Mouse (Mus musculus) intestine, embryonic 15.5 days (tissue): ENCODE measurements at regions not wholly inside any gene's neighbourhood (a gene's known extent, or its start where the extent isn't known, plus 50 kb on each side); places are given as distances from the start of the nearest gene placed in this dataset.

Experiments
- ATAC-seq: fragments of 200-750 bp; cut with Nextera tagmentation; 2 replicates; pipeline ENCODE4 v1.8.0; 2017; ENCODE audit warnings: moderate TSS enrichment, moderate library complexity
- H3K27ac ChIP-seq: fragments of 300-500 bp; sonication (generic); 2 replicates; pipeline ENCODE4 v1.5.1; 2015; ENCODE audit warnings: mild to moderate bottlenecking, inconsistent platforms
- H3K27me3 ChIP-seq: fragments of 300-500 bp; sonication (generic); replicated peaks from 2 replicates; pipeline ENCODE4 v1.6.1; 2015; ENCODE audit warnings: inconsistent platforms
- H3K36me3 ChIP-seq: fragments of 300-500 bp; sonication (generic); 2 replicates; pipeline ENCODE4 v1.6.1; 2015; ENCODE audit warnings: inconsistent platforms
- H3K4me1 ChIP-seq: fragments of 300-500 bp; sonication (generic); replicated peaks from 2 replicates; pipeline ENCODE4 v1.6.1; 2015; ENCODE audit warnings: inconsistent platforms
- H3K4me2 ChIP-seq: fragments of 300-500 bp; sonication (generic); replicated peaks from 2 replicates; pipeline ENCODE4 v1.6.1; 2015; ENCODE audit warnings: mild to moderate bottlenecking, inconsistent platforms
- H3K4me3 ChIP-seq: fragments of 300-500 bp; sonication (generic); replicated peaks from 2 replicates; pipeline ENCODE4 v1.5.1; 2015; ENCODE audit warnings: inconsistent platforms
- H3K9ac ChIP-seq: fragments of 300-500 bp; sonication (generic); 2 replicates; pipeline ENCODE4 v1.6.1; 2015; ENCODE audit warnings: inconsistent platforms
- H3K9me3 ChIP-seq: fragments of 300-500 bp; sonication (generic); 2 replicates; pipeline ENCODE4 v1.6.1; 2016; ENCODE audit warnings: inconsistent platforms
- WGBS: fragments of 180-500 bp; shearing (Covaris S2); methylation state at CpG from one replicate; pipeline ENCODE4 v1.1.7; 2015; 5-methylcytosine and 5-hydroxymethylcytosine counted together

DNA sequence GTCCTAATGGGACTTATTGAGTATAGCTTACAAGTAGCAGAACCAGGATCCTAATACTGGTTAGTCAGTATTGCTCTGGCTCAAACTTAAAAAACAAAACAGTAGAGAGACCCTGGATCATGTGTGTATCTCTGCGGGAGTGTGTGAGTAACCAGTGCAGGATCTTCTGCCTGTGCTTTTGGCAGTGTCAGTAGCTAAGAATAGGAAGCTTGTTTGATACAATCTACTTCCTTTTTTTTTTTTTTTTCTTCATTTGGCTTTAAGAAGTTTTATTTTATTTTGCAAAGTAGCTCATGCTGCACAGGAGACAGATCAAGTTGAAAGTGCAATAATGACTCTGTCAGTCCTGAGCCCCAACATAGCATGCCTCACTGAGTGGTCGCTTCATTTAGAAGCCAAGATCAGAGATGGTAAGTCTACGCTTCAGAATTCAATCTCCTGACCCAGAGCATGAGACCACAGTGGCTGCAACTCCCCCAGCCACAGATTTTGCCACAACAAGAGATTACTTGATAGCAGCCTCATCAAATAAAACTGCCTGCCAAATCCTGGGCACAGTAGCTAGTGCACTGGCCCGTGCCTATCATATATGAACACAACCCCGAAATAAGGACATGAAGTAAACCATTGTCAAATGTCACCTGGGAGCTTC is 306.4 kb upstream of the Pitrm1 start:
- H3K4me1 ChIP-seq: no peaks in the 10 kb centered on the region
- no peak overlapping the region for H3K4me3 ChIP-seq
- no peak overlapping the region for H3K27ac ChIP-seq
- H3K27me3 ChIP-seq: no peaks in the 10 kb centered on the region
- H3K9ac ChIP-seq: no peak overlapping the region
- ATAC-seq: no peak
- no peak overlapping the region for H3K4me2 ChIP-seq
- H3K9me3 ChIP-seq: no peaks in the 10 kb centered on the region
- no peaks in the 10 kb centered on the region for H3K36me3 ChIP-seq
- WGBS: 85% methylated on average over 5 of the region's 5 CpGs

DNA sequence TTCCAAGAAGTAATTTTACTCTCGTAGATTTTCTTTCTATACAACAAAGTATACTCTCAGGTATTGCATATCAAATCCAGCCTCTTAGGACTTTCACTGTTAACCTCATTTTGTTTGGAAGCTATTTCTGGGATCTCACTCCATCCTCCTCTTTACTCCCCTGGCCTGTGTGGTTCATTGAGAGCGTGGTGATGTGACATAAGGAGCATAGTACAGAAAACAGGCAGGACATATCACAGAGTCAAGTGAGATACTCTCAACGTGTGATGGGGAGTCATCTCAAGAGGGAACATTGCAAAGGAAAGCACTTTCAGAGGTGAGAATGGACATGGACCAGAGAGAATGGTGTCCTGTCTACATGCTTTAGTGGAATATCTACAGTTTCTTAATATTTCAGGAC is 297.8 kb upstream of the Pitrm1 start:
- Histone ChIP-seq H3K9me3 (no peaks in the 10 kb centered on the region), H3K27me3 (no peaks in the 10 kb centered on the region), H3K4me1 (no peaks in the 10 kb centered on the region), H3K36me3 (no peaks in the 10 kb centered on the region), H3K9ac (no peak overlapping the region), H3K4me2 (no peak overlapping the region), H3K4me3 (no peak overlapping the region), H3K27ac (no peak overlapping the region)
- ATAC-seq: no peak
- WGBS: 85% methylated on average over 3 of the region's 3 CpGs

DNA sequence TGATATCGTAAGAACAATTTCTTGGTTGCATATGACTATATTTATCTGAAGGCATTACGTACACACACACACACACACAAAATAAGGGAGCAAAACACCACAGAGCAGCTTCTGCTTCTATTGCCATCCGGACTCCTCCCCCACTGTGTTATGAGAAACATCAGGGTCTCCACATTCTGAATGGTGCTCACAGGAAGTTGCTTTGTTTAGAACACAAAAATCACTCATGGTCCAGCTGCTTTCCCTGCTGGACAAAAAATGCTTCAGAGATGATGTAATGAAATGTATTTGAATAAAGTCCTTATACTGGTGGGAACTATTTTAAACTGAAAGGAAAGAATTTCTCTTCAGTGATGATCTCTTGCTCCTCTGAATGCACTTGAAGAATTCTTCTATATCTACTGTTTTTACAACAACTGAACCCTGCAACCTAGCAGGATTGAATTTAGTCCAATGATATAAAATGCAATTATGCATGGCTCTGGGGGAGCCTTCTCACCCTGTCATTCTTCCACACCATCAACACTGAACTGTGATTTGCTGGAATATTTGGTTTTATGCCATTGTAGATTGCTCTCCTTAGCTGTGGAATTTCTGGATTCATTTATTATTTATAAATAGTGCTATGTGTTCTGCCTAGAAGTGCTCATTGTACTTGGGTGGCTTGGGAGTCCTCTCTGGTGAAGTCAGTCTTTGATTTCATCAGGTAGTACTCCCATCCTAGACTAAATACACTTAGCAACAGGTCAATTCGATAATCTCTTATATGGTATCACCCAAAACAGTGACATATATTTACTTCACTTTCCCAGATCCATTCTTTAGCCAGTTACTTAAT is 296.7 kb upstream of the Pitrm1 start:
- Histone ChIP-seq H3K4me1 (no peaks in the 10 kb centered on the region), H3K27ac (no peak overlapping the region; the same call in 1 of the 2 replicates), H3K27me3 (no peaks in the 10 kb centered on the region), H3K9me3 (no peaks in the 10 kb centered on the region), H3K4me2 (no peak overlapping the region), H3K4me3 (no peak overlapping the region), H3K9ac (no peak overlapping the region), H3K36me3 (no peaks in the 10 kb centered on the region)
- ATAC-seq: peak; percentile 87
- 57% methylated on average over 4 of the region's 4 CpGs for WGBS

DNA sequence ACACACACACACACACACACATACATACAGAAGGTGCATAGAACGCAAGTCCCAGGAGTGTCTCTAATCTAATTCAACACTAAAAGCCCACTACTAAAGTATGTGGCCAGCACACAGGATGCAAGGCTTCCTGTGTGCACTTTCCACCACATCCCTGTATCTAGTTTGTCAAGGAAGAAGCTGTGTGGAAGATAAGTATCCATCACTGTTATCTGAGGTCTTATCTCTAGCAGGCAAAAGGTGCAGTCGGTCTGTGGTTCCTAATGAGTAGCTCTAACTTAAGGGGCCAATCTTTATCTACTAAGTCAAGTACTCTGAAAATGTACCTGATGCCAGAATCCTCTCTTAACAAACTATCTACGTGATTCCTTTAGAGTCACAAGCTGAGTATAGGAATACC is 295.8 kb upstream of the Pitrm1 start:
- no peak for ATAC-seq
- no peak overlapping the region for H3K4me3 ChIP-seq
- H3K9me3 ChIP-seq: no peaks in the 10 kb centered on the region
- H3K27ac ChIP-seq: no peak overlapping the region
- H3K36me3 ChIP-seq: no peaks in the 10 kb centered on the region
- no peaks in the 10 kb centered on the region for H3K27me3 ChIP-seq
- no peak overlapping the region for H3K9ac ChIP-seq
- no peaks in the 10 kb centered on the region for H3K4me1 ChIP-seq
- H3K4me2 ChIP-seq: no peak overlapping the region
- WGBS: 62% methylated on average over 3 of the region's 3 CpGs

DNA sequence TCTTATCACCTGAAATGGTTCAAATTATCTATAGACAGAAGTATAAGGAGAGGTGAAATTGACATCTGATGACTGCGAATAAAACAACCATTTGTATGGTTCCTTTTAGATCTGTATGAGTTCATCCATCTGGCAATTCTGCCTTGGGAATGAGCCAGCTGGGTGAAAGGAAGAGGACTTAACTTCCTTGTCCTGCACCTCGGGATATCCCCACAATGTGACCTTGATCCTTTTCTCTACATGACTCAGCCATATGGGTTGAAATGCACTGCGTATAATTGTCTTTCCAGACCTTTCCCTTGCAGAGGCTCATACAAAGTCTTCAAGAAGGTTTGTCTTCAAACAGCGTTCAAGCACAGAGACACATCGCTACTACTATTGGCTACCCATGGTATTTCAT is 292.6 kb upstream of the Pitrm1 start:
- no peak for ATAC-seq
- H3K27me3 ChIP-seq: no peaks in the 10 kb centered on the region

DNA sequence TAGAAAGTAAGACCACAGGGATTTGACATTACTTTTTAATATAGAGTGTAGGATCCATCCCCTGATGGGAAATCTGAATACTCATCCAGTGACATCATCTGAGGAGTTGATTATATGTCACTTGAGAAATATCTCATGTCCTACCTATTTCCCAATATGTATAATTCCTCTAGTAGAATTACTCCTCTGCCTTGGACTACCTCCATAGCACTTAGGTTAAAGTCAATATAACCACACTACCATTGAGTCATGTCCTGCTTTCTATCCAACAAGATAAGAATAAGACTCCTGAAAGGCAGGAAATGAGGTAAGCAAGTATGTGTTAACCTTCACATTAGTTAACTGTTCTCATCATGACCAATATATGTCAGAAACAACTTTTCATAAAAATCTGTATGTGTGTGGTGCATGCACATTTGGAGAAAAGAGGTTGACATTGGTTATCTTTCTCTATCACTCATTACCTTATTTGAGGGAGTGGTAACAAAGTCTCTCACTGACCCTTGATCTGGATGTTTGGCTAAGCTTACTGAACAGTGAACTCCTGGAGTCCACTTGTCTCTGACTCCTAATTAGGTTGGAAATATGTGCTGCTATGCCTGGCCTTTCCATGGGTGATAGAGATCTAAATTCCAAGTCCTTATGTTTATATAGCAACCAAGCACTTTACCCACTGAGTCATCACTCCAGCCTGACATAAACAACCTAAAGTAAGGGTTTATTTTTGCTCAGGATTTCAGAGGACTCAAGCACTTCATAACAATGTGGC is 292.0 kb upstream of the Pitrm1 start:
- H3K9ac ChIP-seq: no peak overlapping the region
- no peaks in the 10 kb centered on the region for H3K27me3 ChIP-seq
- H3K4me3 ChIP-seq: no peak overlapping the region
- peak; percentile 63; the same call in 1 of the 2 replicates for ATAC-seq
- no peak overlapping the region for H3K27ac ChIP-seq
- H3K9me3 ChIP-seq: no peaks in the 10 kb centered on the region
- no peaks in the 10 kb centered on the region for H3K36me3 ChIP-seq
- no peak overlapping the region for H3K4me2 ChIP-seq
- H3K4me1 ChIP-seq: no peaks in the 10 kb centered on the region

More for the DNA sequence above, 292.6 kb upstream of the Pitrm1 start:
- no peak overlapping the region for H3K9ac ChIP-seq
- WGBS: 85% methylated on average over 5 of the region's 5 CpGs
- H3K27ac ChIP-seq: no peak overlapping the region
- no peak overlapping the region for H3K4me2 ChIP-seq
- H3K4me1 ChIP-seq: no peaks in the 10 kb centered on the region
- no peaks in the 10 kb centered on the region for H3K36me3 ChIP-seq
- no peaks in the 10 kb centered on the region for H3K9me3 ChIP-seq
- no peak overlapping the region for H3K4me3 ChIP-seq

DNA sequence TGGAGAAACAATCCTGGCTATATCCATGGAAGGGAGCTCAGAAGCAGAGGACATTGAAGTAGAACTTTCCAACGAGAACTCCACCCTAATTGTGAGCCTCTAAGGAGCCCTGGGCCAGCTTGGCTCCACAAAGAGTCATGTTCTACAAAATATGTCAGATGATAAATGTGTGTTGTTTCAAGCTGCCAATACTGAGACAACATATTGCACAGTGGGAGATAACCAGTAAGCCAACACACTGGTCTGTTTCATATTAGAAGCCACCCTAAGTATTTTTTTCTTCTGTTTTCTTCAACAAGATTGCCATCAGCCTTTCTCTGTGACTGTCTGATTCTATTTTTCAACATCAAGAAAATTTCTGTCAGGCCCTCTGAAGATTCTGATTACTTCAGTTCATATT is 289.5 kb upstream of the Pitrm1 start:
- Histone ChIP-seq H3K9ac (no peak overlapping the region), H3K27me3 (no peaks in the 10 kb centered on the region), H3K4me3 (no peak overlapping the region), H3K4me2 (no peak overlapping the region), H3K4me1 (no peaks in the 10 kb centered on the region), H3K36me3 (no peaks in the 10 kb centered on the region), H3K9me3 (no peaks in the 10 kb centered on the region), H3K27ac (no peak overlapping the region)
- WGBS: 70% methylated on average over 1 of the region's 1 CpGs
- ATAC-seq: no peak

DNA sequence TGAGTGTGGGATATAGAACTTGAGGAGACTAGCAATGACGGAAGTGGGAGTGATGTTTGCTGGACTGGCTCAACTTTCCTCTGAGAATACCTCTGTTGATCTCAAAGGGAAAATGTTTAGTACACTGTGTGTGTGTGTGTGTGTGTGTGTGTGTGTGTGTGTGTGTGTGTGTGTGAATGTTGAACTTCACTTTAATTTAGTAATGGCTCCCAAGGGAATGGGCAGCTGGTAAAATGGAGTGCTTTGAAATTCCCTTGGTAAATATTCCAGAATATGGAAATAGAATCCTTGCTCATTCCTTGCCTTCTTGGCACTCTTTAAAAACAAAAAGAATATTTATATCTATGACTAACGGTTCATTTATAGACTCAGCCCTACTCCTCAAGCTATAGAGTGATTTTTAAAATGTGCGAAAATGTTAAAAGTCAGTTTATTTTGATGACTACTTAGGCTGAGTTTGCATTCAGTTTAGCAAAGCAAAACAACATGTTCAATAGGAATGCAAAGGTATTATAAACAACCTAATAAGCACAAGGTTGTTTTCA is 287.6 kb upstream of the Pitrm1 start:
- H3K9ac ChIP-seq: no peak overlapping the region
- no peak overlapping the region for H3K4me3 ChIP-seq
- H3K36me3 ChIP-seq: no peaks in the 10 kb centered on the region
- no peaks in the 10 kb centered on the region for H3K27me3 ChIP-seq
- H3K9me3 ChIP-seq: no peaks in the 10 kb centered on the region
- no peak overlapping the region for H3K27ac ChIP-seq
- no peak for ATAC-seq
- H3K4me1 ChIP-seq: no peaks in the 10 kb centered on the region
- no peak overlapping the region for H3K4me2 ChIP-seq
- WGBS: 80% methylated on average over 3 of the region's 3 CpGs

DNA sequence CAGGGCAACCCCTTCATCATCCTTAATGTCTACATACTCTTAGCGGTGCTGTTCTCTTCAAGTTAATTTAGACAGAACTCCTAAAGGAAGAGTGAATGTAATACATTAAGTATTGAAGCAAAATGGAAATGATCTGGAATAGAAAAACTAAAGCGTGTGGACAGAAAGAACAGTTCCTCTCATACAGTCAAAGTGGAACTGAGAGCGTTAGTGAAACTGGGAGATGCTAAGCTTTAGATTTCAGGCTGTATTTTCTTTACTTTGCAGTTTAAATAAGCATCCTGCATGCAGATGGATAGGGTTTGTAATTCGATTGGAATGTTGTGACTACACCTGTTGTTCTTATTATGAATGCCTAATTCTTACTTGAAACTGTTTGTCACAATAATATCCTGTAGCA is 286.5 kb upstream of the Pitrm1 start:
- Histone ChIP-seq H3K4me2 (no peak overlapping the region), H3K9ac (no peak overlapping the region), H3K4me1 (no peaks in the 10 kb centered on the region), H3K9me3 (no peaks in the 10 kb centered on the region), H3K27me3 (no peaks in the 10 kb centered on the region), H3K4me3 (no peak overlapping the region), H3K27ac (no peak overlapping the region), H3K36me3 (no peaks in the 10 kb centered on the region)
- 77% methylated on average over 4 of the region's 4 CpGs for WGBS
- ATAC-seq: no peak

DNA sequence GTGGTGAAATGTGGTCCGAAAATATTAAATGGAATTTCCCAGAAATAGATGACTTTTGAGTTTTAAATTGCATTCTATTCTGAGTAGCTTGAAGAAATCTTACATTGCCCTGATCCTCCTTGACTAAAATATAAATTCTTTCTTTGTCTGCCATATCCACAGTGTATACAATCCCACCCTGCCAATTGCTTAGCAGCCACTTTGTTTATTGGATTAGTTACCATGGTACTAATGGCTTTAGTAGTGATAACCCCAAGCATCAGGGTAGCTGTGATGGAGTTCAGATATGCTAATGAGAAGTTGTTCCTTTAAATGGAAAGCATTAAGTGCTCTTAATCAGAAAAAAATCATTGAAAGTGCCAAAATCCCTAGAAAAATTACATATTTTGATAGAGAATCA is 277.4 kb upstream of the Pitrm1 start:
- no peak overlapping the region for H3K4me2 ChIP-seq
- no peak overlapping the region for H3K9ac ChIP-seq
- H3K4me1 ChIP-seq: no peaks in the 10 kb centered on the region
- H3K9me3 ChIP-seq: no peaks in the 10 kb centered on the region
- ATAC-seq: no peak
- 94% methylated on average over 1 of the region's 1 CpGs for WGBS
- H3K4me3 ChIP-seq: no peak overlapping the region
- H3K36me3 ChIP-seq: no peaks in the 10 kb centered on the region
- H3K27me3 ChIP-seq: no peaks in the 10 kb centered on the region
- no peak overlapping the region for H3K27ac ChIP-seq

DNA sequence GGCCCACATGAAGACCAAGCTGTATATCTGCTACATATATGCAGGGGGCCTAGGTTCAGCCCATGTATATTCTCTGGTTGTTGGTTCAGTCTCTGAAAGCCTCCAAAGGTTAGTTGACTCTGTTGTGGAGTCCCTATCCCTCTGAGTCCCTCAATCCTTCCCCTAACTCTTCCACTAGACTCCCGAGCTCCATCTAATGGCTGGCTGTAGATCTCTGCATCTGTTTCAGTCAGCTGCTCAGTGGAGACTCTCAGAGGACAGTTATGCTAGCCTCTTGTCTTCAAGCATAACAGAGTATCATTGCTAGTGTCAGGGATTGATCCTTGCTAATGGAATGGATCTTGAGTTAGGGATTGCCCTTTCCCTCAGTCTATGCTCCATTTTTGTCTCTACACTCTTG is 275.0 kb upstream of the Pitrm1 start:
- Histone ChIP-seq H3K27ac (no peak overlapping the region), H3K9ac (no peak overlapping the region), H3K4me2 (no peak overlapping the region), H3K4me1 (no peaks in the 10 kb centered on the region), H3K36me3 (no peaks in the 10 kb centered on the region), H3K9me3 (no peaks in the 10 kb centered on the region), H3K4me3 (no peak overlapping the region), H3K27me3 (no peaks in the 10 kb centered on the region)
- no peak for ATAC-seq
- WGBS: 79% methylated on average over 1 of the region's 1 CpGs

DNA sequence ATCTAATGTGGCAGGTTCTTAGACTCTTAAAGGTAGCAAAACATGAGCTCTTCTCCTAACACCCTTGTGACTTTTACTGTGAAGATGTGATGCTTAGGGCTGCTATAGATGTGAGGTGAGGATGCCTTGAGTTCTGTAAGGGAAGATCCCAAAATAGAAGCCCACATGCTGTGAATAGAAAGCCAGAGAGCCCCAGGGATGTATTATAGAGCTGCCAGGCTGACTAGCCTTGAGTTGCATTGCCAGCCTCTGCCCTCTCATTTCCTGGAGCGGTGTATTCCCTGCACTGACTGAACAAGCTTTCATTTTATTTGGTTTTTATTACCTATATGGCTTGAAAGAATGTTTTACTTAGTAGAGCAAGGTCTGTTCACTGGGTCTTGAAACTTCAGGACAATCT is 267.9 kb upstream of the Pitrm1 start:
- Histone ChIP-seq H3K27ac (no peak overlapping the region), H3K9ac (no peak overlapping the region), H3K4me3 (no peak overlapping the region), H3K4me2 (no peak overlapping the region), H3K9me3 (no peaks in the 10 kb centered on the region), H3K36me3 (no peaks in the 10 kb centered on the region), H3K4me1 (no peaks in the 10 kb centered on the region), H3K27me3 (no peaks in the 10 kb centered on the region)
- 83% methylated on average over 1 of the region's 1 CpGs for WGBS
- ATAC-seq: no peak
